Mouse (Mus musculus) lung, postnatal 36 days (tissue): ENCODE data around the gene Ssr2.
"Not testable (repeated sequence)": the region's sequence is repeated elsewhere in the genome, so short reads cannot be mapped to it uniquely, and the experiment has no call there.

Experiments used
- DNase-seq: peaks from one replicate; pipeline ENCODE4 v3.0.0; 2022; ENCODE audit warnings: mixed read lengths

The Ssr2 gene

DNA sequence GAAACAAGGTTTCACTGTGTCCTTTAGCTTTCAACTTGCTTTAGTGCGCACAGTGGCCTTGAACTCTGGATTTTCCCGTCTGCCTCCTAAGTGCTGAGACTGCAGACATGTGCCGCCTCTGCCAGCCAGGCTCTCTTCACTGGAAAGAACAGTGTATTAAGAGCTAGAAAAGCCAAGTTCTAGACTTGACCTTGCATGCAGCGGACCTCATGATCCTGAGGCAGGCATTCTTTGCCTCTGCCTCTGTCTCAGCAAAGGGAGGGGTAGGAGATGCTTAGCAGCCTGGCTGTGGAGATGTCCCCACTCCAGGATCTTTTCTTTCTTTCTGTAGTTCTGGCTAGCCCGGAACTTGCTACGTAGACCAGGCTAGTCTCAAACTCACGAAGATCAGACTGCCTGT, 29.2 kb downstream of the Ssr2 start:
- no peak for DNase-seq

DNA sequence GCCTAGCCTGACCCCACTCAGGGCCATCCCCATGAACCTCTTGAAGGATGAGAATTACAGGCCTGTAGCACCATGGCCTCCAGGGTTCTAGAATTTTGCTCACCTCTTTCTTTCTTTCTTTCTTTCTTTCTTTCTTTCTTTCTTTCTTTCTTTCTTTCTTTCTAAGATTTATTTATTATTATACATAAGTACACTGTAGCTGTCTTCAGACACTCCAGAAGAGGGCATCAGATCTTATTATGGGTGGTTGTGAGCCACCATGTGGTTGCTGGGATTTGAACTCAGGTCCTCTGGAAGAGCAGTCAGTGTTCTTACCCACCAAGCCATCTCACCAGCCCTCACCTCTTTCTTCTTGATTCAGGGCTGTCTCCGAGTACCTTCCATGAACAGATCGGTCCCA, 30.0 kb downstream of the Ssr2 start, which contains the start of gene Arhgef2:
Arhgef2 (plus strand) TSS at position 301 of the 400 bp plus-strand sequence.
- DNase-seq, result not testable (repeated sequence)

DNA sequence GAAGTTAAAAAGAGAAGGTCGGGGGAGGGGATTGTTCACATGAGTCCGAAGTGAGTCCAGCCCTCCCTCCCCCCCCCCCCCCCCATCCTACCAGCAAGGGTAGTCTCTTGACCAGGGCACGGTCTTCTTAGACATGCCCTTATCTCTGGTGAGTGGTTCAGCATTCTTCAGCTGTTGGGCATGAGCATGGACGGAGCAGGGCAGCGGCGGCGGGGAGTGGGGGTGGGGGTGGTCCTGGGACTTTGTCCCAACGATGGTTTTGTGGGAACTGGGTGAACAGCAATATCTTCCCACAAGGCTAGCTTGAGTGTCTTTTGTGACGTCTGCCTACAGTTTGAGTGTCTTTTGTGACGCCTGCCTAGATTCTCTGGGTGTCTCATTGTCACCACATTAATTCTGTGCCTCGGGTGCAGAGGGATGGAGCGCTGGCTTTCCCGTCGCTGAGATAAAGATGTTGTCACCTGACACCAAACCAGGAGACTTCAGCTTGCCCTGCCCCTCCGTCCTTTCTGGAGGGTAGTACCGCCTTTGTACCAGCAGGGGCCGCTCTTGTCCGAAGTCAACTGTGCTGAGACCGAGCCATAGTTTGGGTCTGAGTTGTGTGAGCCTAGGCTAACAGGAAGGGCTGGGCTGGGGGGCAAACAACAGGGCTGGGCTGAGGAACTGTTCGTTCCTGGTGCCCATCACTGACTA, 31.5 kb downstream of the Ssr2 start:
- peak; percentile 94 for DNase-seq

DNA sequence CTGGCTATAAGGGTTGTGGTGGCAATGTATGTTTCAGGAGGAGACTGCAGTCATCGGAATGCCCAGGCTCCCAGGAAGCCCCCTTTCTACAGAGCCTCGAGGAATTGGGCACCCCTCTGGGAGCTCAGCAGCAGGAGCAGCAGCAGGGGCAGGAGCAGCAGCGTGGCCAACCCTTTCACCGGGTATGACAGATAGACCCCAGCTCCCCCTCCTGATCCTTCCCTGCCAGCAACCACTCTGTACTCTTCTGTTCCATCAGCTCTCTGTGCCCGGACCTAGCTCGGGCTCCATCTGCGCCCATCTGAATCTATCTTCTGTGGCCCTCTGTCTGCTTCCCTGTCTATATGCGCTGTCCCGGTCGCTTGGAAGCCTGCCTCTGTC, 32.1 kb downstream of the Ssr2 start:
- no peak for DNase-seq

DNA sequence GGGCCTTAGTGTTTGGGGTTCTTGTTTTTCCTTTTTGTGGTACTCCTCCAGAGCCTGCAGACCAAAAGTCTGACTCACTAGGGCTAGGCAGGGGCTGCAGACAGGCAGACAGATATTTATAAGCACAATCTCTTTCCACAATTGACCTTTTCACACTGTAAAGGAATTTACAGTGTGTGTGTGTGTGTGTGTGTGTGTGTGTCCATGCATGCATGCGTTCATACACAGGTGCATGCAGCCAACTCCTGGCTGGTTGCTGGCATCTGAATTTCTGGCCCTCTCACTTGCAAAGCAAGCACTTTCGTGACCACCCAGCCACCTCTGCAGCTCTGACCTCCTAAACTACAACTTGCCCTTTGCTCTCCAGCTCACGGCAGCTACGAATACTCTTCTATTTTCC, 33.4 kb downstream of the Ssr2 start:
- DNase-seq, result no peak

DNA sequence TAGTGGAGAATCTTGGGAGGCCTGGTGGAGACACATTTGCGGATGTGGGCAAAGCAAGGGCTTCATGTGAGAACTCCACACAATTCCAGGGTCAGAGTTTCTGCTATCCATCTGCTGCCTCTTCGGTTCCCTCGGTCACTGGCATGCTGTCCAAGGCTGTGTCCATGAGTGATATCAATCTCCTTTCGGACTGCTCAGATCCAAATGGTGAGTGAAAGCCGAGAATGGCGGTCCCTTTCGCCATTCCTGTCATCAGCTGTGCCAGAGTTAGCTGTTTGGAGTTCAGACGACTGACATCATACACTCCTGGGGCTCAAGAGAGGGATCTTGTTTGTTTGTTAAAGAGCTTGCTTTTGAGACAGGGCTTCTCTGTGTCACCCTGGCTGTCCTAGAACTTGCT, 38.7 kb downstream of the Ssr2 start:
- DNase-seq, result no peak

DNA sequence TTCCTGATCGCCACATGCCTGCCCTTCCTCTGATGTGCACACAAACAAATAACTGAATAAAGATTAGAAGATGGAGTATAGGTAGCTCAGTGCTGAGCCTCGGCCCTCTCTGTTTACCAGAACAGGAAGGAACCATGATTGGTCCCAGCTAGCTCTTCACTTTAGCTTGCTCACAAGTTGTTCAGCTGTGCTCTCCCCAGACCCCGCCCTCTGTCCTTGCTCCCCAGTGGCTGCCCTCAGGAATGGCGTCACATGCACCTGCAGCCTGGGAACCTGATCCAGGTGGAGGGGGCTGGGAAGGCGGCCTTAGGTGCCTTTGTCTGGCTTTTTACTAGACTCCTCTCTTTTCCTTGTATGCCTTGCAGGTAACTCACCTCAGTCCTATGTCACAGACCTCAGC, 39.4 kb downstream of the Ssr2 start:
- DNase-seq, result peak; percentile 77

DNA sequence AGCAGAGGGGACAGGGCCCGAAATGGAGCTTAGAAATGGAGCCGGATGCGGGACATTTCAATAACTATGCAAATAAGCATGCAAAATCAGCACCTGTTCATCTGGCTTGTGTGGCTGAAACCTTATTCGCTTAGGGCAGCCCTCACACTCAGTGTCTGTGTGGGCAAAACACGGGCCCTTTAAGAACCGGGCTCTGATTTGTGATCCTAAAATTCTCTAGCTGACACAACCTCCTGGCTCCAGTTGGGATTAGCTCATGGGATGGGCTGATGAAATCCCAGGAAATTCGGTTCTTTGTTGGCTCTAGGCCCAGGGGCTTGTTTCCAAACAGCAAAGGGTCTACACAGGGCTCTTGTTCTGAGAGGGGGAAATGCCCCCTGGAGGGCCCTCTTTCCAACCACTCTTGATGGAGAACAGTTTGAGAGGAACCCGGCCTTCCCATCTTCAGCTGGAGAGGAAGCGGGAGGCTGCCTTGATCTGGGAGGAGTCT, 40.3 kb downstream of the Ssr2 start:
- peak; percentile 79 for DNase-seq

DNA sequence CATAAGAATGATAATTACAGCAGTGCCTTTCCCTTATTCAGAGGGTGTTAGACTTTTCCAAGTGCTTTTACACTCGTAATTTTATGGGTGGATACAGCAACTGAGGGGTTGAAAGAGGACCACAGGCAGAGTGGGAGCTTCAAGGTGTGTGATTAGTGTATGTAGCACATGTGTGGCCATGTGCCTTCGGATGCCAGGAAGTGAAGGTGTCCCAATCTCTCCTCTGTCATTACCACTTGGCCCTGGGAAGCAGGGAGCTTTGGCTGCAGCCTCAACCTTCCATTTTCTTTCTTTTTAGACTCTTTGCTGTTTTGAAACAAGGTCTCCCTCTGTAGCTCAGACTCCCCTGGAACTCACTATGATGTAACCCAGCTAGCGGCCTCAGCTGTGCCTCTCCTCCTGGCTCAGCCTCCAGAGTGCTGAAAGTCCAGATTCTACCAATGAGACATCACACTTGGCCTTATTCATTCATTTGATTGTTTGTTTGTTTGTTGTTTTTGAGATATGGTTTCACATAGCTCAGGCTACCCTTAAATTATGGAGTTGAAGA, 41.4 kb downstream of the Ssr2 start:
- DNase-seq, result no peak

DNA sequence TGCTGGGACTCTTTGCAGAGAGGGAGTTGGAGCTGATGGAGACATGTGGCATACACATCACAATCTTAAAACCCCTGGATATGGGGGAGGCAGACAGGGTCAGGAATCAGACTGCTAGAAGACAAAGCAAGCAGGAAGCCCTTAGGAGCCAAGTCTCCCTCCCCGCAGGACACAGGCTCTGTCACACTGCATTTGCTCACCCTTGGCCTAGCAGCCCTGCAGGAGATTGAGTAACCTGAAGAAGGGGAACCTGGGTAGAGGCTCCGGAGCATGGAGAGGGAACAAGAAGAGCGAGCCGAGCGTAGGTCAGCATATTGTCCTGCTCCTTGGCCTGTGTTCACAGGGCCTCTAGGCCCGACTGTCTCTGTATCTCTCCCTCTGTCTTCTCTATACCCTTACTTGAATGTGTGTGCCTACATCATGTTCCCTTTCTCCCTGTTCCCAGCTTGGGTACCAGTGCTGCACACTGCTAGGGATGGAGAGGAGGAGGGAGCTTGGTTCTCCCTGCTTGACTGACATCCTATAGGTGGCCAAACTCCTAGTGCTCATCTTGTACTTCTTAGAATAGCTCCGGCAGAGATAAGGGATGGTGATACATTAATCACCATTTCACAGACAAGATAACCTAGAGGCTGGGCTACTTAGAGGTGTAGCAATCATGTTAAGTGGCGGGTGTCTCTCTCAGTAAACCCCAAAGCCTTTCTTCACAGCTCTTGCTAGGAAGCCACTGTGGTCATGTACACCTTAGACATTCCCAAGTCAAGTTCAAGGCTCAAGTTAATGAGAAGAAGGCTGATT, 42.6 kb downstream of the Ssr2 start:
- DNase-seq, result peak; percentile 44

DNA sequence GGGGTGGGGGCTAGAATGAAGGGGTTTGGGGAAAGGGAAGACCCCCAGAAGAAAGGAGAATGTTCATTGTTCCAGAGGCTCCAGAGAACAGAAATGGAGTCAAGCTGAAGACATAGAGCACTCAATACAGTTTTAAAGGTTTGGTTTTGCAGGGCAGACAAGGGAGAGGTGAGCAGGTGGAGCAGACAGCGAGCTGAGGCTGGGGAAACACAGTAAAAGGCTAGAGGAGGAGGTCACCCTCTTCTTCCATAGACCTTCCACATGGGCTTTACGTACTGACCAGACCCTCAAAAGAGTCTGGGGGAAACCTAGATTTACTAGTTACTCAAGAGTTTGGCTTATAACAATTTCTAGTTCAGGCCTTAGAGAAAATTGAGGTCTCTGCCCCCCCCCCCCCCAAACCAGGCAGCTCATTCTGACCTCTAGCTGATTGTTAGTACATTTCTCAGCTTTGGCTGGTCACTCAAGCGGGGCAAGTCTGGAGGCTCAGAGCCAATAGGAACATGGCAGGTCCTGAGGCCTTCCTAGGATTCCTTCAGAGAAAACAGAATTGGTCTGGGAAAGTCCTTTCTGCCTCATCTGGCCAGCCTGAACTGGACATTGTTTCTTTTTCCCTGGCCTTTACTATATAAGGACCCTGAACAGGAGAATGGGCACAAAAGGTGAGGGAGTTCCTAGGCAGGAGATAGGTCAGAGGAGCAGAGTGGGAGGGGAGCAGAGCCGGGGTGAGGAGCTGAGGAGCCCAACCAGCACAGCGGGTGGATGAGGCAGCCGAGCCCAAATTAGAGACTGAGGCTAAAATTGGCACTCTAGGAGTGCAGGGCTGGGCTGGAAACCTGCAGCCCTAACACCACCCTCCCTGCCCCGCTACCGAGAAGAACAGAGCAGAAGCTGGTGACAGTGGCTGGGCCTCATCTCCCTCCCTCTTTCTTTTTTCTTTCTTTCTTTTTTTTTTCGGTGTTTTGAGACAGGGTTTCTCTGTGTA, 43.7 kb downstream of the Ssr2 start:
- no peak for DNase-seq

DNA sequence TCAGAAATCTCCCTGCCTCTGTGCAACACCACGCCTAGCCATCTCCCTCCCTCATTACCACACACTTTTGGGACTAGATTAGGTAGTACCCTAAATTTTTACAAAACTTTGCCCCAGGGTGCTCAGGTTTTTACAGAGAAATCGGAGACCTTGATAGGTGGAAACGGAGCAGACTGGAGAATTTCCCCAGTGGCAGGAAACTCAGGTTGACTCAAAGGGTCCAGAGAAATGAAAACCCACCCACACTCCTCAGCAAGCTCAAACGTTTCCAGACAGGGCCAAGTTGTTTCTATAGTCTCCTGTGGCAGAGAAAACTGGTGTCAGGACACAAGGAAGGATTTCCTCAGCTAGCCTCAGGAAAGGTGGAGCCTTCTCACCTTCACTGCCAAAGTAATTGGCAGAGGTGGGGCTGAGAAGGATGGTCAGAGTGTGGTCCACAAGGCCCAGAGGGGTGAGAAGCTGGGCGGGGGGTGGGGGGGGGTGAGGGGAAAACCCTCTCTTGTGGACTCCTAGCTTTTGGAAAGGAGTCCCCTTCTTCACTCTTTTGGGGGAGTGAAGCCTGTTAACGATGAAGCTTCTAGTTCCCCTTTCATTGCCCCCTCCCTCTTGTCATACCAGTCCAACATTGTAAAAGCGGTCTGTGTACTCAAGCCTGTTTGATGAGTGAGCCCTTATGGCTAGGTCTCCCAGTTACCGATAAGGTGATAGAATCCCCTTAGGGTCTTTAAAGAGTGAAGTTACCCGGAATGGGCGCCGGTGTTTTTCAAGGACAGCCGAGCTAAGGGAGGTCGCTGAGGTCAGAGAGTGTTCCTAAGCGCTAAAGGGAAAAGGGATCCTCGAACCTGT, 44.7 kb downstream of the Ssr2 start:
- DNase-seq, result no peak

DNA sequence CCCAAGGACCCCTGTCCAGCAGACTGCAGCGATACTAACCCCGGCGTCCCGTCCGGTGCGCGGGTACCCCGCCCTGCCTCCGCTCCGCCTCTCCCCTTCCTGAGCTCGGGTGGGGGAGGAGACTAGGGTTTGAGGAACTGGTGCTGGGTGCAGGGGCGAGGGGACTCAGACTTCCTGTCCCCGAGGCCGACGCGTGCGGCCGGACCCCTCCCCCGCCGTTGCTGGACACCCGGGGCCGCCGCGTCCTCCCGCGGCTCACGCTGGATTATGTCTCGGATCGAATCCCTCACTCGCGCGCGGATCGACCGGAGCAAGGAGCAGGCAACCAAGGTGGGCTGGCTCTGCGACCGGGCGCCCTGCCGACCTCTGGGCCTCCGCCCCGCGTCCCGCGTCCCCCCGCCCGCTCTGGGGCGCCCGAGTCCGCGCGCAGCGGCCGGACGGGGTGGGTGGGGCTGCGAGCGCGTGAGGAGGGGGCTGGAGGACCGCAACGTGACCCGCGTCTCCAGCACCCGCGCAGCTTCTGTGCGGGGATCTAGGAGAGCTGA, 45.4 kb downstream of the Ssr2 start:
- DNase-seq, result peak; percentile 90

DNA sequence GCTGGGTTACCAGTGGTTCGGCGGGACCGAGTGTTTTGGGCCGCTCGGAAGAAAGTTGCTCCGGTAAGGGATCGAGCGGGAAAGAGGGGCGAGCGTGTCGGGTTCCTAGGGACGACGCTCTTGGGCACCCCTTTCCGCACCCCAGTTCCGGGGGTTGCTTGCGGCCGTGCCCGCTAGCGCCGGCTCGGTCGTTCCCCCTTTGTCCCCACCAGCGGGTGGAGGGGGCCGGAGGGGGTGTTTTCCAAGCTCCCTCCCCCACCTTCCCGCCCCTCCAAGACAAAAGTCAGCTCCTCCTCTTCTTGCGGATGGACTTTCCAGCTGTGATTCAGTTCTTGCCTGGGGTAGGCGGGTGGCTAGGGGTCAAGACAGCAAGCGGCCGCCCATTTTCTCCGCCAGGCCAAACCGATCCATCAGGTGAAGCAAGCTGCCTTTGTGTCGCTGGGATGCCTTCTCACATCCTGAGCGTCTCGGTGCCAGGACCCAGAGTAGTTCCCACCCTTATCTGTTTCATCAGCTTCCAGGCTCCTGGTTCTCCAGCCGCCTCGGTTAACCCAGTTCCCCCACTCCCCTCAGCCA, 45.9 kb downstream of the Ssr2 start:
- DNase-seq, result peak; percentile 81

DNA sequence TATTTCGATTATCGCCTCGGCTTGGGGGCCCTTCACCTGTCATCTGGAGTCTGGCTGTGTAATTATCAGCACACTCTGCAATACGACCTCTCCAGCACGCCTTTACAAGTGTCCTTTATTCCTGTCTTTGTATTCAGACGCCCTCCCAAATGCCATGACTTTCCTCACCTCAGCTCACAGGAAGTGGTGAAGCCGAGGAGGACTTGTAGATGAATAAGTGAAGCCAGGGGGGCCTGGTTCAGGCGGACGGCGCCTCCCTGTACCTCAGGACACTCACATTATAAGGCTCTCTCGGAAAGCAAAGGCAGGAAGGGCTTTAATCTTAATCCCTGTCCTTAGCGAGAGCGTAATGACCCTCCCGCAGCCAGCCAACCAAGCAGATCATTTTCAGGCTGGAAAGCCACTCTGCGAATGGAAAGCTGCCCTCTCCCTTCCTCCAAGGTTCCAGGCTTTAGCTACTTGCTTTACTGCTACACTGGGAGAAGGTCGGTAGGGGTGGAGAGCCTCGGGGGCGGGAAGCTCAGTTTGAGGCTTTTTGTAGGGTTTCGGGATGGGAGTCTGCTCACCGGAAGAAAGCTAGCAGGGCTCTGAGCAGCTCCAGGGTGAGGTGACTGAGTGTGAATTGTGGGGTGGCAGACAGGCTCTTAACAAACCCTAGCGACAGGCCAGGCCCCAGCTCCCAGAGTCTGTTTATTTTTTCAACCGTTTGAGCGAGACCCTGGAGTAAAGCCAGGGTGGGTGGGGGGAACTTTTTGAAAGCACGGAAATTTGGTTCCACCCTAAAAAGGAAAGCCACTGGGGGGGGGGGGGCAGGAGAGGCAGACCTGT, 46.7 kb downstream of the Ssr2 start:
- DNase-seq, result peak; percentile 79

DNA sequence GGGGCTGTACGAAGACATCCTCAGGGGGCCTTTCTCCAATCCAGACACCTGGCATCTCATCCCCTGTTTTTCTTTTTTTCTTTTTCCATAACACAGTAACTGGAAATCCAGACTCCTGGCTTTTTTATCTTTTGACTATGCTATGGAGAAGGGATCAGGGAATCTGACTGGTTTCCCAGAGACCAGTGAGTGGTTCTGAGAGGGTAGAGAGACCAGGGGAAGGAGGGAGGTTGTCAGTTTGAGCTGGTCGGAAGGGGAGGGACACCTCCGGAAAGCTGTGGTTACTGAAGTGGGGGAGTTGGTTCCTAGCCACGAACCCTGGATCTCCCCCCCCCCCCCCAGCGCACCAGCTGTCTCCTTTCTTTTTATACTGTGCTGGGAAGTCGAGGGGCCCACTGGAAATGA, 47.3 kb downstream of the Ssr2 start:
- DNase-seq, result peak; percentile 68

DNA sequence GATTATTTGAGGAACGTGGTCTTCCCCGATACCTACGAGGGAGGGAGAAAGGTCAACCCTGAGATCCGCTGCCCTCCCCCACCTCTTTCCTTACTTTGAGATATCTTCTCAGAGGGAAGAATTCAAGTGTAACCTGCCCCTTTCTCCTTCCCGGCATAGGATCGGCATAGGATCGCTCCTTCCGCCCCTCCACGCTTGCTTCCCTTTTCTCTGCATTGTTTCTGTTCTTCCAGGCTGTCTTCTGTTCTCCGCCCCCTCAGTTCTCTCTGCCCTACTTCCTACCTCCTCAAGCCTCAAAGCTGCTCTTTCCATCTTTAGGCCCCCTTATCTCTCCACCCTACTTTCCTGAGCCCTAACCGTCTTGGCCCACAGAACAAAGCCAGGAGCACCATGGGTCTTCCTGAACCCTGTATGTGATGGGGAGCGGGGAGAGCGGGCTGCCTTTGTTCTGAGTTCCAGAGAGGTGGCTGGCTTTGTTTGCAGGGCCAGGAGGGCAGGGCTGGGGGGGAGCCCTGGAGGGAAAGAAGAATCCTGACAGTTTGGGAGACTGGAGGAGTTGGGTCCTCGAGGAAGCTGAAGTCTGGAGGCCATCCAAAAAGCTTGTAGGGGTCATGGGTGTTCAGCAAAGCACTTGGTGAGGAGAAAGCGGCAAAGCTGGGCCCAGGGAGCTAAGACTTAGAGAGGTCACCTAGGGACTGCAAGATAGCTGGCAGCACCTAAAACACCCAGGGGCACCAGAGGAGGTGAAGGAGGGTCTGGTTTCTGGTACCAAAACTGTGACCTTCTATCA, 47.9 kb downstream of the Ssr2 start:
- DNase-seq, result peak; percentile 45

DNA sequence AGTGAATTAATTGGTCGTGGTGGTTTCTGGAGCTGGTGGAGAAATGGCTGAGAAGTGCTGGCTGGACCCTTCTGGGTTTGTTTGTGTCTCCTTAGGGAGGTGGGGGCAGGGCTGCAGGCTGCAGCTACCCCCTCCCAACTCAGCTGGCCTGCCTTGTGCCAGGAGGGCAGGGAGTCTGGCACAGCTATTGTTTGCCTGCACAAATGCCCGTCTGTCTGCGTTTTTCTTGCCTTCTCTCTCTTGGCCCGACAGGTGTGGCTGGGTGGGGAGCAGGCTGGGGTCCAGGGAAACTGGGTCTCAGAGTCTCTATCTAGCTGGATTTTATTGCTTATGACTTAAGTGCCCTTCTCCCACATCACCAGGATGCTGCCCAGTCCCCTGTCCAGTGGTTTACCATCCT, 48.6 kb downstream of the Ssr2 start:
- no peak for DNase-seq

DNA sequence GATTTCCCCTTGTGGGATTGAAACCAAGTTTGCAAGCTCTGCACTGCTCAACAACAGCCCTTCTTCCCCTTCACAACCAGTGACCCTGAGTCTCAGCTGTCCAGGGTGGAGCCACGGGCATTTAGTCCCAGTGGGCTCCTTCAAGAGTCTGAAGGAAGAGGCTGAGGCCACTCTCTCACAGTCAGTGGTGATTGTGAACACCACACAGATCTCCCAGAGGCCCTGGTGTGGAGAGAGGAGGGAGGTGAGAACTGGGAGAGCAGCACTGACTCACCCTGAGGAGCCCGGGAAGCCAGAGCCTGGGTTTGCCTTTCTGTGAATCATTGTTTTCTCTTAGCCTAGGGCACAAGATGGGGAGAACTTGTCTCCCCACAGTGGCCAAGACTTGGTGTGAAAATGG, 49.3 kb downstream of the Ssr2 start:
- DNase-seq, result peak; percentile 26
